Mouse (Mus musculus): ENCODE measurements around the gene Olfr1537. TPM values are rescaled to one million over a fixed set of nuclear protein-coding genes. Genes with fewer than 3 reads are reported as not detected.

Olfr1537 gene
- polyA plus RNA-seq (2016; fragmentation: Nextera tagmentation; extraction: Ambion mirVana), result not detected in 2 replicates

- no peaks in the 10 kb centered on the region for H3K36me3 ChIP-seq
- H3K4me1 ChIP-seq (replicated peaks), result no peaks in the 10 kb centered on the region
- H3K4me3 ChIP-seq (replicated peaks), result no peak within 1 kb of the TSS
- no peak for ATAC-seq (ENCODE audit: insufficient number of reproducible peaks, insufficient read depth, low FRiP score, low TSS enrichment, low read depth)
- H3K27me3 ChIP-seq, result no peaks in the 10 kb centered on the region
- WGBS, result 87% methylated on average over 1 of the region's 1 CpGs
- no peak within 1 kb of the TSS for H3K9ac ChIP-seq (replicated peaks)
- no peaks in the 10 kb centered on the region for H3K9me3 ChIP-seq
- no peak within 1 kb of the TSS for H3K27ac ChIP-seq
- H3K4me2 ChIP-seq, result no peak within 1 kb of the TSS
These were observed at the start of gene Olfr1537 for GRCm38 (mm10) chr9:39249894-39250293. Olfr1537 (minus strand) TSS chr9:39249994.

GRCm38 (mm10) chr9:39287136-39287535, 37.3 kb upstream of the Olfr1537 start:
- Histone ChIP-seq H3K27ac (no peak overlapping the region), H3K9ac (replicated peaks) (no peak overlapping the region), H3K36me3 (no peaks in the 10 kb centered on the region), H3K4me3 (replicated peaks) (no peak overlapping the region), H3K9me3 (no peaks in the 10 kb centered on the region), H3K4me2 (no peak overlapping the region), H3K4me1 (replicated peaks) (no peaks in the 10 kb centered on the region), H3K27me3 (no peaks in the 10 kb centered on the region)
- 83% methylated on average over 2 of the region's 2 CpGs for WGBS
- ATAC-seq (ENCODE audit: insufficient number of reproducible peaks, insufficient read depth, low FRiP score, low TSS enrichment, low read depth), result no peak

- WGBS, result 88% methylated on average over 3 of the region's 3 CpGs
- no peak for ATAC-seq (ENCODE audit: insufficient number of reproducible peaks, insufficient read depth, low FRiP score, low TSS enrichment, low read depth)
- Histone ChIP-seq H3K36me3 (no peaks in the 10 kb centered on the region), H3K4me3 (replicated peaks) (no peak within 1 kb of the TSS), H3K9ac (replicated peaks) (no peak within 1 kb of the TSS), H3K4me1 (replicated peaks) (no peaks in the 10 kb centered on the region), H3K27ac (no peak within 1 kb of the TSS), H3K27me3 (no peaks in the 10 kb centered on the region), H3K9me3 (no peaks in the 10 kb centered on the region), H3K4me2 (no peak within 1 kb of the TSS)
These were observed 26.9 kb upstream of the Olfr1537 start, which contains the start of gene Olfr945 for GRCm38 (mm10) chr9:39276718-39277117. Olfr945 (minus strand) TSS chr9:39276818.

GRCm38 (mm10) chr9:39201620-39202019, 48.2 kb downstream of the Olfr1537 start, which contains the start of gene Olfr944:
Olfr944 (plus strand) TSS chr9:39201920.
- ATAC-seq (ENCODE audit: insufficient number of reproducible peaks, insufficient read depth, low FRiP score, low TSS enrichment, low read depth), result no peak
- H3K9me3 ChIP-seq, result no peaks in the 10 kb centered on the region
- H3K4me2 ChIP-seq, result no peak within 1 kb of the TSS
- no peaks in the 10 kb centered on the region for H3K36me3 ChIP-seq
- no peaks in the 10 kb centered on the region for H3K27me3 ChIP-seq
- H3K27ac ChIP-seq, result no peak within 1 kb of the TSS
- no peak within 1 kb of the TSS for H3K4me3 ChIP-seq (replicated peaks)
- no peaks in the 10 kb centered on the region for H3K4me1 ChIP-seq (replicated peaks)
- H3K9ac ChIP-seq (replicated peaks), result no peak within 1 kb of the TSS

Other genes starting within 250 kb of the Olfr1537 start
- not detected in 2 replicates for gene Olfr146, start 226.6 kb downstream of the Olfr1537 start, polyA plus RNA-seq (2016; fragmentation: Nextera tagmentation; extraction: Ambion mirVana)
- not detected in 2 replicates for gene Olfr937, start 185.0 kb downstream of the Olfr1537 start, polyA plus RNA-seq (2016; fragmentation: Nextera tagmentation; extraction: Ambion mirVana)
- not detected in 2 replicates for gene Olfr938, start 171.1 kb downstream of the Olfr1537 start, polyA plus RNA-seq (2016; fragmentation: Nextera tagmentation; extraction: Ambion mirVana)
- not detected in 2 replicates for gene Olfr27, start 121.9 kb downstream of the Olfr1537 start, polyA plus RNA-seq (2016; fragmentation: Nextera tagmentation; extraction: Ambion mirVana)
- gene Olfr943, start 83.7 kb downstream of the Olfr1537 start, polyA plus RNA-seq (2016; fragmentation: Nextera tagmentation; extraction: Ambion mirVana), result not detected in 2 replicates
- not detected in 2 replicates for gene Olfr944, start 48.1 kb downstream of the Olfr1537 start, polyA plus RNA-seq (2016; fragmentation: Nextera tagmentation; extraction: Ambion mirVana)
- not detected in 2 replicates for gene Olfr945, start 26.8 kb upstream of the Olfr1537 start, polyA plus RNA-seq (2016; fragmentation: Nextera tagmentation; extraction: Ambion mirVana)
- gene Olfr948, start 76.1 kb upstream of the Olfr1537 start, polyA plus RNA-seq (2016; fragmentation: Nextera tagmentation; extraction: Ambion mirVana), result not detected in 2 replicates
- gene Olfr951, start 137.4 kb upstream of the Olfr1537 start, polyA plus RNA-seq (2016; fragmentation: Nextera tagmentation; extraction: Ambion mirVana), result not detected in 2 replicates
- gene Olfr952, start 177.2 kb upstream of the Olfr1537 start, polyA plus RNA-seq (2016; fragmentation: Nextera tagmentation; extraction: Ambion mirVana), result not detected in 2 replicates
- gene Olfr954, start 206.7 kb upstream of the Olfr1537 start, polyA plus RNA-seq (2016; fragmentation: Nextera tagmentation; extraction: Ambion mirVana), result not detected in 2 replicates
- gene Olfr955, start 221.9 kb upstream of the Olfr1537 start, polyA plus RNA-seq (2016; fragmentation: Nextera tagmentation; extraction: Ambion mirVana), result not detected in 2 replicates
- not detected in 2 replicates for gene Olfr44, start 244.0 kb upstream of the Olfr1537 start, polyA plus RNA-seq (2016; fragmentation: Nextera tagmentation; extraction: Ambion mirVana)